Mouse (Mus musculus) lung, postnatal 0 days (tissue): ENCODE measurements around the gene Rfc2.

Source experiments
- CTCF ChIP-seq: IDR thresholded peaks from 2 replicates; pipeline ENCODE4 v1.5.1; 2016; ENCODE audit warnings: antibody characterized with exemption, mild to moderate bottlenecking
- EP300 ChIP-seq: IDR thresholded peaks from 2 replicates; pipeline ENCODE4 v1.6.1; 2016; ENCODE audit warnings: antibody characterized with exemption, mild to moderate bottlenecking, control low read depth

DNA sequence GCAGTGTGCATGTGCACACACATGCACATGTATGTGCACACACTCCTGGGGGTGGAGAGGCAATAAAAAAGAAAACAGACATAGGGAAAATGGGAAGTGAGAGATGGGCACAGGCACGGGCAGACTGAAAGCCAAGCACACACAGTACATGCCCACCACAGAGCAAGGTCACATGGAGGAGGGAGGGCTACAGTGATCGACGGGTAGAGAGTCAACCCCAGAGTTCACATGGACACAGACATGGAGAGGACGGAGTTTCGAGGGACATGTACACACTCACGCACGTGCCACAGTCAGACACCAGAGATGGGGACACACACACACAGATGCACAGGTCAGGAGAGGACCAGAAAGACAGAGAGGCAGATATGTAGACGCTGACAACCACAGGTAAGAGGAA, 34.2 kb downstream of the Rfc2 start:
- no peak for TF ChIP-seq CTCF
- TF ChIP-seq EP300 = no peak
